Mouse (Mus musculus) embryonic facial prominence, embryonic 14.5 days (tissue): ENCODE results near the gene Nos3. TPM values are rescaled to one million over a fixed set of nuclear protein-coding genes. Genes with fewer than 3 reads are reported as not detected.
A peak's percentile ranks its signal among the peaks of the same experiment; 100 is the strongest.

Source experiments
- ATAC-seq: fragments of 200-750 bp; cut with Nextera tagmentation; 2 replicates; pipeline ENCODE4 v1.8.0; 2017; ENCODE audit warnings: low read depth, moderate number of reproducible peaks, moderate TSS enrichment
- DNase-seq: peaks from one replicate; pipeline ENCODE4 v3.0.0-alpha.2; 2015; ENCODE audit warnings: low spot score
- H3K27ac ChIP-seq: fragments of 300-500 bp; sonication (generic); replicated peaks from 2 replicates; pipeline ENCODE4 v1.5.1; 2014; ENCODE audit warnings: low read depth, mild to moderate bottlenecking, low read length, moderate library complexity
- H3K27me3 ChIP-seq: fragments of 300-500 bp; sonication (generic); replicated peaks from 2 replicates; pipeline ENCODE4 v1.6.1; 2014; ENCODE audit warnings: low read length; ENCODE audit not compliant: control insufficient read depth, insufficient read depth
- H3K36me3 ChIP-seq: fragments of 300-500 bp; sonication (generic); 2 replicates; pipeline ENCODE4 v1.6.1; 2014; ENCODE audit warnings: low read length, mixed read lengths; ENCODE audit not compliant: control insufficient read depth, insufficient read depth
- H3K4me1 ChIP-seq: fragments of 300-500 bp; sonication (generic); 2 replicates; pipeline ENCODE4 v1.6.1; 2014; ENCODE audit warnings: antibody characterized with exemption, low read length; ENCODE audit not compliant: control insufficient read depth, insufficient read depth
- H3K4me2 ChIP-seq: fragments of 300-500 bp; sonication (generic); 2 replicates; pipeline ENCODE4 v1.6.1; 2014; ENCODE audit warnings: low read depth, mild to moderate bottlenecking, low read length, moderate library complexity, mixed read lengths
- H3K4me3 ChIP-seq: fragments of 300-500 bp; sonication (generic); 2 replicates; pipeline ENCODE4 v1.5.1; 2014; ENCODE audit warnings: low read depth, mild to moderate bottlenecking, low read length
- H3K9ac ChIP-seq: fragments of 300-500 bp; sonication (generic); 2 replicates; pipeline ENCODE4 v1.6.1; 2014; ENCODE audit warnings: low read depth, mild to moderate bottlenecking, low read length, moderate library complexity, mixed read lengths
- H3K9me3 ChIP-seq: fragments of 300-500 bp; sonication (generic); 2 replicates; pipeline ENCODE4 v1.6.1; 2016; ENCODE audit warnings: low read length; ENCODE audit not compliant: control insufficient read depth
- WGBS: fragments of 180-500 bp; shearing (Covaris S2); extraction: QIAGEN DNeasy Blood & Tissue Kit; methylation state at CpG from one replicate; pipeline ENCODE4 v1.1.7; 2014; 5-methylcytosine and 5-hydroxymethylcytosine counted together
- polyA plus RNA-seq: library from polyadenylated mRNA; unstranded; fragments of >200 nt; fragmentation: Nextera tagmentation; extraction: Ambion mirVana; gene quantifications from 2 replicates; pipeline ENCODE4 v1.2.1, GENCODE M21; 2014

The Nos3 gene
- polyA plus RNA-seq, 1 experiment from 2014 or later = 7.9 TPM

DNA sequence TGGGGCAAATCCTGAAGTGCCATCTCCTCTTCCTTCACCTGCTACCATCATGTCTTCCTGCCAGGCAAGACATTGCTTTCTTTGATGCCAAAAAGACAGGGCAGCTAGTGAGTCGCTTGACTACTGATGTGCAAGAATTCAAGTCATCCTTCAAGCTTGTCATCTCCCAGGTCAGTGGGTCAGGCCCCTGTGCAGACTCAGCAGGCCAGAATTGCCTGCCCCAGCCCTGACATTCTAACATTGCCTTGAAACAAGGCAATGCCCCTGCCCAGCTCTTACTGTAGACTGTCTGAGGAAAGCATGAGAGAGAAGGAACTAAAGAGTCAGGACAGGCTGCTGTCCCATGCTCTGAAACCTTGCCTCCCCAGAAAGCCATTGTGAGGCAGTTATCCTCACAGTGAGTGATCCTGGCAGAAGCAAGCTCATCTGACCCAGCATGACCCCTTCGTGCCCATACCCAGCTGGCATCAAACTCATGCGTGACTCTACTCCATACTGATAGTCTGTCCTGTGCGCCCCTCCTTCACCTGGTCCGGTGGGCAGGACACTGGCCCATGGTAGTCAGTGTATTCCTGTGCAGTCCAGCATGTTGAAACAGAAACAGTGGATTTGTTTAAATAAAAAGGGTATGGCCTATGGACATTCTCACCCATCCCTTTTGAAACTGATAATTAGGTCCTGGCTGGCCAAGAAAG, 36.4 kb downstream of the Nos3 start:
- 84% methylated on average over 5 of the region's 5 CpGs for WGBS

DNA sequence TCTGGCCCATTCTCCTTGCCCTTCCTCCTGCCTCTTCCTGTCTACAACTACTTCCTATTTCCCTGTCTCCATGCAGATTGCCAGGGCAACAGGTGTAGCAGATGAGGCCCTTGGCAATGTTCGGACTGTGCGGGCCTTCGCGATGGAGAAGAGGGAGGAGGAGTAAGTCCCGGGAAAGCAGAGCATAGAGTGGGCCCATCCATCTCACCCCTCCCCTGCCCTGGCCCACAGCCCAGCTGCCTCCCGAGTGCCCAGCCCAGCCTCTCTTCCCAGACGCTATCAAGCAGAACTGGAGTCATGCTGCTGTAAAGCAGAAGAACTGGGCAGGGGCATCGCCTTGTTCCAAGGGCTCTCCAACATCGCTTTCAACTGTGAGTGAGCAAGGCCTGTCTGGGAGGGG, 37.4 kb downstream of the Nos3 start:
- 86% methylated on average over 9 of the region's 9 CpGs for WGBS
- no peak overlapping the region for H3K9ac ChIP-seq

More for the DNA sequence above, 36.4 kb downstream of the Nos3 start:
- H3K9me3 ChIP-seq = no peaks in the 10 kb centered on the region
- H3K9ac ChIP-seq = no peak overlapping the region
- ATAC-seq (no peak), DNase-seq (no peak)
- H3K4me1 ChIP-seq = no peaks in the 10 kb centered on the region
- H3K27ac ChIP-seq = no peak overlapping the region
- H3K4me2 ChIP-seq = no peak overlapping the region
- no peaks in the 10 kb centered on the region for H3K27me3 ChIP-seq
- H3K36me3 ChIP-seq = peaks cover 27% of the 10 kb centered on the region; the same call in 1 of the 2 replicates
- no peak overlapping the region for H3K4me3 ChIP-seq

DNA sequence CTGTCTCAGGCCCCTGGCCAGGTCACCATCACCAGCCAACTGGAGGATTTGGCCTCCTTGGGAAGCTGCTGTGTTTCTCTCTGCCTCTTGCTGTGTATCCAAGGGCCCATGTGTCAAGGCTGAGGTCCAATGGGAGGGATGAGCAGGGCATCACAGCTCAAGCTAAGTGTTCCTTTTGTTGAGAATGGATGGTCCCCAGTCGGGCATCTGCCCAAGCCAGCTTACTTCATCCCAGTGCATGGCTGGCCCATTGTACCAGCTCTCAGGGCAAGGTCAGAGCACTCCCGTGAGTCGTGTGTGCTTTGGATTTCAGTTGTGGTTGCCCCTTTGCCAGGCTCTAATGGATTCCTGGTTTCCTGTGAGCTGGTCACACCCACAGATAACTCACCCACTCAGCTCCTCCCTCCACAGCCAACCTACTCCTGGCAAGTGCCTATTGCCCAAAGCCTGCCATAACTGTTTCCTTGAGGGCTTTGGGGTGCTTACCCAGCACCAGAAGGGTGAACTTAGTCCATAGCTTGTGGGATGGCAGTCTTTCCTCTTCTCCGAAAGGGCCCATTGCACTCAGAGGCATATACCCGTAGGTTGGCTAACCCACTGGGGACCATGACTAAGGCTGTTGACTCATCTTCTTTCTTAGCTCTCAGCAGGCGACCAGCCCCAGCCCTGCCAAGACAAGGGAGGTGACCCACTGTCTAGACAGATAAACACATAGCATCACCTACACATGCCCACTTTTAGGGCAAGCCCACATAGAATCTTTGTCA, 40.2 kb downstream of the Nos3 start:
- no peaks in the 10 kb centered on the region for H3K9me3 ChIP-seq
- no peak overlapping the region for H3K9ac ChIP-seq
- ATAC-seq (no peak), DNase-seq (no peak)
- no peaks in the 10 kb centered on the region for H3K27me3 ChIP-seq
- no peaks in the 10 kb centered on the region for H3K4me1 ChIP-seq
- peaks cover 43% of the 10 kb centered on the region; the same call in 1 of the 2 replicates for H3K36me3 ChIP-seq
- H3K4me2 ChIP-seq = no peak overlapping the region
- H3K27ac ChIP-seq = no peak overlapping the region
- H3K4me3 ChIP-seq = no peak overlapping the region
- 83% methylated on average over 6 of the region's 6 CpGs for WGBS

More for the DNA sequence above, 37.4 kb downstream of the Nos3 start:
- peaks cover 36% of the 10 kb centered on the region; the same call in 1 of the 2 replicates for H3K36me3 ChIP-seq
- no peak for ATAC-seq
- no peaks in the 10 kb centered on the region for H3K9me3 ChIP-seq
- H3K27ac ChIP-seq = no peak overlapping the region
- no peaks in the 10 kb centered on the region for H3K4me1 ChIP-seq
- DNase-seq = no peak
- no peak overlapping the region for H3K4me2 ChIP-seq
- H3K4me3 ChIP-seq = no peak overlapping the region
- no peaks in the 10 kb centered on the region for H3K27me3 ChIP-seq

DNA sequence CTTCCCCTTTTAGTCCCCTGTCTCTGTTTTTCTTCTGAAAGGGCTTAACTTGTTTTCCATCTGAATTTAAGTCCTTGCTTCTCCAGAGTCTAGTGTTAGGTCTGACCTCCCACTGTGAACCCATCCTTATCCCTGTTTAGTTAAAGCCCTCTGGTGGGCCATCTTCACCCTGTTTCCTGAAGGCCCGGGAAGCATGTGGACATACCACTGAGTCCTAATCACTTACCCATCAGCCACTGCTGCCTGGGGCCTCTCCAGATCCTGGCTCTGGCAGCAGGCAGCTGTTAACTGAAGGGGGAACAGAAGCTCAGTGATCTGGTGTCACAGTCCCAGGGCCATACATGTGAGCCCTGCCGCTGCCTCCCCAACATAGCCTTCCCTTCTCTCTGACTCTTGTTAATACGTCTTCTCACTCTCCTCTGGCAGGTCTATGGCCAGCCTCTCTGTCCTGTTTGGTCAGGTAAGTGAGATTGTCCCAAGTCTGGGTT, 40.8 kb downstream of the Nos3 start:
- Histone ChIP-seq H3K9me3 (no peaks in the 10 kb centered on the region), H3K4me2 (no peak overlapping the region), H3K27ac (no peak overlapping the region), H3K4me1 (no peaks in the 10 kb centered on the region), H3K27me3 (no peaks in the 10 kb centered on the region), H3K36me3 (peaks cover 43% of the 10 kb centered on the region; the same call in 1 of the 2 replicates), H3K4me3 (no peak overlapping the region), H3K9ac (no peak overlapping the region)
- no peak for DNase-seq
- WGBS = 74% methylated on average over 3 of the region's 3 CpGs
- ATAC-seq = no peak

DNA sequence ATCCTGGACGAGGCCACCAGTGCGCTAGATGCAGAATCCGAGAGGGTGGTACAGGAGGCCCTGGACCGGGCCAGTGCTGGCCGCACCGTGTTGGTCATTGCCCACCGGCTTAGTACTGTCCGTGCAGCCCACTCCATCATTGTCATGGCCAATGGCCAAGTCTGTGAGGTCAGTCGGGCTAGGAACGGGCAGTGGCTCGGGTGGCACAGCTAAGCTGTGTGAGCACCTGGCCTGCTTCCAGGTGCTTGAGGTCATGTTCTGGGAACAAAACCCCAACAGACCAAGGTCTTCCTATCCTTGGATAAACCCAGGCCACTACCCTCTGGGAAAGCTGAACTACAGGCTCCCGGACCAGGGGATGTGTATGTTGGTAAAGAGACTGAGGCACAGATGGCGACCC, 44.0 kb downstream of the Nos3 start:
- H3K9me3 ChIP-seq = no peaks in the 10 kb centered on the region
- 92% methylated on average over 12 of the region's 13 CpGs for WGBS
- DNase-seq = no peak
- no peak for ATAC-seq
- H3K4me1 ChIP-seq = peaks cover 9% of the 10 kb centered on the region
- no peak overlapping the region for H3K9ac ChIP-seq
- no peak overlapping the region for H3K27ac ChIP-seq
- H3K27me3 ChIP-seq = no peaks in the 10 kb centered on the region
- H3K4me3 ChIP-seq = no peak overlapping the region
- H3K4me2 ChIP-seq = no peak overlapping the region
- H3K36me3 ChIP-seq = peaks cover 23% of the 10 kb centered on the region; the same call in 1 of the 2 replicates

DNA sequence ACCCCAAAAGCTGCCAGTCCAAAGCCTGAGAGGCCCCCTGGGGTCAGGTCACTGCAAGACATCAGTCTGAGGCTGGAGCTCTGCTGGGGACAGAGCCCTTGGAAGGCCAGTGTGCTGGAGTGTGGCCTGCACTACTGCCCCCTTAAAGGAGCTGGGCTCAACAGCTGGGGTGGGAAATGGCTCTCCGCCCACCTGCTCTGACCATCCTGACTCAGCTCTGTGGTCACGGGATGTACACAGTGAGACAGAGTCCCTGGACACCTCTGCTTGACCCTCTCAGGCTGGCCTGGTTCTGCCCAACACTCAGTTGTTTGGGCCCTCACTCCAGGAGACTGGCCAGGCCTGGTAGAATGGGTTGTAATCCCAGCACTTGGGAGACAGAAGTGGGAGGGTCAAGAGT, 44.9 kb downstream of the Nos3 start:
- Histone ChIP-seq H3K4me2 (no peak overlapping the region), H3K9me3 (no peaks in the 10 kb centered on the region), H3K27ac (no peak overlapping the region), H3K4me1 (peaks cover 13% of the 10 kb centered on the region), H3K27me3 (no peaks in the 10 kb centered on the region), H3K4me3 (no peak overlapping the region), H3K9ac (no peak overlapping the region), H3K36me3 (peaks cover 23% of the 10 kb centered on the region; the same call in 1 of the 2 replicates)
- DNase-seq (no peak), ATAC-seq (no peak)
- WGBS = 75% methylated on average over 1 of the region's 2 CpGs

DNA sequence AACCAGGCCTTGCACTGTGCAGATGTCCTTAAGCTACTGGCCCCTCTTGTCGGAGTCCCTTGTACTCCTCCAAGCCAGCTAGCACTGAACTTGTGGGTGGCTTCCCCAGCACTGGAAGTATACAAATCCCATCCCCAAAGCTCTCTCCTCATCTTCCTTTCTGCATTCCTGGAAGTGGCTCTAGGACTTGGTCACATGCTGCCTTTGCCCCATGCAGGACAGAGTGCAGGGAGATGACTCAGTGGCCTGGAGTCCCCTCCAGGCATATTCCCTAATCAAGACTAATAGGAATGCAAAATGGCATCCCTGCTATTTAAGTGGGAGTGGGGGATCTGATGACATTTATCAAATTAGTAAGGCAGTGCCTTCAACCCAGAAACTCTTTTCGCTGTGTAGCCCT, 47.5 kb downstream of the Nos3 start:
- Histone ChIP-seq H3K4me3 (no peak overlapping the region), H3K36me3 (peaks cover 7% of the 10 kb centered on the region; the same call in 1 of the 2 replicates), H3K4me1 (peaks cover 19% of the 10 kb centered on the region), H3K9me3 (no peaks in the 10 kb centered on the region), H3K27ac (no peak overlapping the region), H3K27me3 (no peaks in the 10 kb centered on the region), H3K9ac (no peak overlapping the region), H3K4me2 (no peak overlapping the region)
- ATAC-seq (no peak), DNase-seq (no peak)
- 91% methylated on average over 2 of the region's 2 CpGs for WGBS

DNA sequence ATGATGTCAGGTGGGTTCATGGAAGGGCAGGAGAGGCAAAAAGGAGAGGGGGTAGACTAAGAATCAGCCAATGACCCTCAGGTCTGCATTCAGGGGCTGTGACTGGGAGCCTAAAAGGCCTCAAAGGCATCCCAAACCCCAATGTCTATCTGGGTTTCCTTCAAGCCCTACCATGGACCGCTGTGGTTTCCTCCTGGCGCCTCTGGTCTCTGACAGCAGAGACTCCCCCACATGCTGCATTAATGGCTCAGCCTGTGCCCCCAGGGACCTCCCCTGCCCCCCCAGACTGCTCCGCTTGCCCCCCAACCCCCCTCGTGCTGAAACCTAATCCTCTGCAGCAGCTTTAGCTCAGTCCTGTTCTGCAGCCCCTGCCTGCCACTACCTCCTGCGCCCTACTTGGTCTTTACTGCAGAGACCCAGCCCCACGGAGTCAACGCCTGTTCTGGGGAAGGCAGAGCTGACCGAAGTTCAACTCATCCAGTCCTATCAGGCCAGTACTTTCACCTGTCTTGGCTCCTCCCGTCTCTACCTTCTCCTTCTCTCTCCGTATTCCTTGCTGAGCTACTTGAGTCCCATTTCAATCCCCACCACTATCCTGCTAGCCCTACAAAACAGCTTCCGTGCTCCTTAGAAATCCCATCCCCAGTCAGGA, 48.6 kb downstream of the Nos3 start, which contains the start of gene Asic3:
TSS of gene Asic3 (plus strand) at position 351 of the 652 bp plus-strand sequence.
- Histone ChIP-seq H3K27me3 (no peaks in the 10 kb centered on the region), H3K4me2 (no peak within 1 kb of the TSS; the same call in 1 of the 2 replicates), H3K4me1 (peaks cover 19% of the 10 kb centered on the region), H3K36me3 (peaks cover 8% of the 10 kb centered on the region; the same call in 1 of the 2 replicates), H3K9ac (peak within 1 kb of the TSS; percentile 40; the same call in 1 of the 2 replicates), H3K27ac (peak within 1 kb of the TSS; percentile 28; the same call in 1 of the 2 replicates), H3K9me3 (no peaks in the 10 kb centered on the region), H3K4me3 (no peak within 1 kb of the TSS)
- ATAC-seq (peak; percentile 15; the same call in 1 of the 2 replicates), DNase-seq (peak; percentile 42)
- 18% methylated on average over 11 of the region's 11 CpGs for WGBS
